Comparison of ENCODE assay signal across 9 mouse cellular contexts in the genomic region with DNA sequence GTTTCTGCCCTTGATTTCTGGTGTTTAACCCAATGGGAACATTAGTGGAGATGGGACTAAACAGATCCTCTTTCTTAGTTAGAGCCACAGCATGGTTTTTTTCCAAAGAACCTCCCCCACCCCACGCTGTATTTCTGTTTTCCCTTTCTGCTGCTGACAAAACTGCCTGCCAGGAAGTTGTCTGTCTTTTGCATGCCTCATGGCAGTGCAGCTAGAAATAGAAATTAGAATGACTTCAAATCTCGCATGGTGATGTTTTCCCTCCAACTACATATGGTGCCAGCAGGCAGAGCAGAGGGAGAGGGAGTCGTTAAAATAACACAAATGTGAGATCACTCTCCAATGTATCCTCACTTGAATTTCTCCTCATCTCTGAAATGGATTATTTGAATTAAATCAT.
DNase-seq lines count a peak whose midpoint lies in the region; ATAC-seq and TF ChIP-seq lines count a peak whose summit lies in the region.
"Had no signal": no experiment of that assay in that cellular context is flagged by ENCODE, and none has a peak within 500 bp of the region (broad histone marks: within the 10 kb centered on the region; RNA-seq: fewer than 3 reads in every experiment).

No protein-coding gene starts in this region.

- H3K9ac ChIP-seq in forebrain, postnatal 0 days: no peak overlapping the region
- H3K9ac ChIP-seq: intestine, embryonic 15.5 days had no signal

- no peak overlapping the region for H3K27ac ChIP-seq in forebrain, postnatal 0 days (ENCODE audit: low read depth, low read length)
- H3K27ac ChIP-seq: intestine, embryonic 15.5 days had no signal

- peaks cover 9% of the 10 kb centered on the region for H3K27me3 ChIP-seq in forebrain, postnatal 0 days (ENCODE audit: insufficient read depth, low read length)
- H3K27me3 ChIP-seq in myocyte (ENCODE audit: control insufficient read depth, insufficient read depth, insufficient read length): no peaks in the 10 kb centered on the region
- H3K27me3 ChIP-seq: intestine, embryonic 15.5 days had no signal

- H3ac ChIP-seq in myocyte (ENCODE audit: control insufficient read depth, insufficient read length): no peak overlapping the region

- no peaks in the 10 kb centered on the region for H3K36me3 ChIP-seq in forebrain, postnatal 0 days (ENCODE audit: insufficient read depth)
- H3K36me3 ChIP-seq in myocyte (ENCODE audit: control insufficient read depth, insufficient read depth): no peaks in the 10 kb centered on the region
- H3K36me3 ChIP-seq: intestine, embryonic 15.5 days had no signal

- no peaks in the 10 kb centered on the region for H3K9me3 ChIP-seq in forebrain, postnatal 0 days (ENCODE audit: low read length)
- H3K9me3 ChIP-seq: intestine, embryonic 15.5 days had no signal

- no peaks in the 10 kb centered on the region for H3K79me2 ChIP-seq in myocyte (ENCODE audit: control insufficient read depth, insufficient read depth)

- TF ChIP-seq CTCF in forebrain, postnatal 0 days (IDR thresholded peaks at IDR 0.05; ENCODE audit: low read depth): no peak

- H3K4me3 ChIP-seq in forebrain, postnatal 0 days (ENCODE audit: low read depth, low read length): no peak overlapping the region
- H3K4me3 ChIP-seq in myocyte: no peak overlapping the region
- H3K4me3 ChIP-seq: intestine, embryonic 15.5 days had no signal

- H3K4me1 ChIP-seq in forebrain, postnatal 0 days (ENCODE audit: insufficient read depth): no peaks in the 10 kb centered on the region; the same call in 1 of the 2 replicates

- peak; percentile 14 to 17 for DNase-seq in heart, adult 9 months (ENCODE audit: low spot score in 2 of 2)
- no peak for DNase-seq in heart, postnatal 14 days
- DNase-seq in forebrain, postnatal 0 days: peak; percentile 85
- DNase-seq in heart, postnatal 10 days: peak; percentile 55 to 56
- no peak for DNase-seq in thymus, postnatal 0 days (ENCODE audit: low spot score)
- no peak for DNase-seq in thymus, postnatal 25 days
- DNase-seq: adrenal gland, adult 2 months had no signal

- ATAC-seq in forebrain, postnatal 0 days: peak; percentile 97
- ATAC-seq: intestine, embryonic 15.5 days had no signal

- TF ChIP-seq POLR2A in myocyte (IDR thresholded peaks at IDR 0.05; ENCODE audit: insufficient read length, low read depth): no peak

- H3K4me2 ChIP-seq in forebrain, postnatal 0 days (ENCODE audit: low read depth): no peak overlapping the region
- H3K4me2 ChIP-seq in myocyte (ENCODE audit: low read depth): peak overlapping the region; percentile 82
- H3K4me2 ChIP-seq: intestine, embryonic 15.5 days had no signal

- WGBS in forebrain, postnatal 0 days: 29% methylated on average over 3 of the region's 3 CpGs

- intact Hi-C loops in heart, postnatal 14 days (cut with DNase I): no loop called here
- intact Hi-C loops in heart, postnatal 10 days (cut with DNase I): loop anchor here (5.0 kb wide), 1 partner anchor 85 kb away; no protein-coding TSS in a partner anchor

TF ChIP-seq in myocyte, 11 proteins besides CTCF, POLR2A, EP300 and RAD21:
- TF ChIP-seq SRF (IDR thresholded peaks at IDR 0.05; ENCODE audit: control insufficient read depth, insufficient read length, low read depth): no peak
- TF ChIP-seq CEBPB (IDR thresholded peaks at IDR 0.05; ENCODE audit: insufficient read depth, poor library complexity, severe bottlenecking): no peak
- TF ChIP-seq MYOD1 (IDR thresholded peaks at IDR 0.05; ENCODE audit: control insufficient read depth in 1 of 3, insufficient read length in 2 of 3, low read depth in 2 of 3): no peak
- TF ChIP-seq E2F4 (IDR thresholded peaks at IDR 0.05; ENCODE audit: insufficient read depth): no peak
- no peak for TF ChIP-seq MYOG (IDR thresholded peaks at IDR 0.05; ENCODE audit: control insufficient read depth in 1 of 3, insufficient read depth in 1 of 3, insufficient read length in 2 of 3, low read depth in 2 of 3)
- TF ChIP-seq POLR2AphosphoS2 (IDR thresholded peaks at IDR 0.05; ENCODE audit: insufficient read length, low read depth): no peak
- no peak for TF ChIP-seq REST (IDR thresholded peaks at IDR 0.05; ENCODE audit: insufficient read depth, insufficient read length)
- TF ChIP-seq MAX (IDR thresholded peaks at IDR 0.05; ENCODE audit: low read depth): no peak
- TF ChIP-seq USF1 (IDR thresholded peaks at IDR 0.05; ENCODE audit: low read depth): no peak
- no peak for TF ChIP-seq TCF3 (IDR thresholded peaks at IDR 0.05; ENCODE audit: insufficient read length, low read depth)
- TF ChIP-seq TCF12 (IDR thresholded peaks at IDR 0.05; ENCODE audit: insufficient read depth, poor library complexity, severe bottlenecking): no peak

Comparison
In these comparisons a context has a peak if more than half of its experiments do, and no peak if none do; other contexts are left out.
1. DNase-seq: peak in heart, adult 9 months (2 of 2), forebrain, postnatal 0 days (single experiment) and heart, postnatal 10 days (2 of 2); none in heart, postnatal 14 days (0 of 2), thymus, postnatal 0 days (single experiment) and thymus, postnatal 25 days (single experiment).